Mouse (Mus musculus) kidney, embryonic 16.5 days (tissue): ENCODE data around the gene Ulk3. TPM values are rescaled to one million over a fixed set of nuclear protein-coding genes. Genes with fewer than 3 reads are reported as not detected.

ENCODE experiments used
- ATAC-seq: fragments of 200-750 bp; cut with Nextera tagmentation; 2 replicates; pipeline ENCODE4 v1.8.0; 2017; ENCODE audit warnings: moderate TSS enrichment; ENCODE audit not compliant: low FRiP score, low TSS enrichment
- H3K27ac ChIP-seq: fragments of 300-500 bp; sonication (generic); 2 replicates; pipeline ENCODE4 v1.5.1; 2014; ENCODE audit warnings: low read length
- H3K27me3 ChIP-seq: fragments of 300-500 bp; sonication (generic); 2 replicates; pipeline ENCODE4 v1.6.1; 2014; ENCODE audit warnings: low read length, control low read depth, mixed read lengths; ENCODE audit not compliant: insufficient read depth
- H3K36me3 ChIP-seq: fragments of 300-500 bp; sonication (generic); 2 replicates; pipeline ENCODE4 v1.6.1; 2014; ENCODE audit warnings: low read length, control low read depth, mixed read lengths; ENCODE audit not compliant: insufficient read depth
- H3K4me1 ChIP-seq: fragments of 300-500 bp; sonication (generic); 2 replicates; pipeline ENCODE4 v1.6.1; 2014; ENCODE audit warnings: low read length, control low read depth, mixed read lengths; ENCODE audit not compliant: insufficient read depth
- H3K4me2 ChIP-seq: fragments of 300-500 bp; sonication (generic); replicated peaks from 2 replicates; pipeline ENCODE4 v1.6.1; 2014; ENCODE audit warnings: low read depth, low read length
- H3K4me3 ChIP-seq: fragments of 300-500 bp; sonication (generic); 2 replicates; pipeline ENCODE4 v1.5.1; 2014; ENCODE audit warnings: mild to moderate bottlenecking, low read length
- H3K9ac ChIP-seq: fragments of 300-500 bp; sonication (generic); replicated peaks from 2 replicates; pipeline ENCODE4 v1.6.1; 2014; ENCODE audit warnings: low read length
- H3K9me3 ChIP-seq: fragments of 300-500 bp; sonication (generic); 2 replicates; pipeline ENCODE4 v1.6.1; 2016; ENCODE audit warnings: low read length, control low read depth
- WGBS: fragments of 180-500 bp; shearing (Covaris S2); extraction: QIAGEN DNeasy Blood & Tissue Kit; methylation state at CpG from one replicate; pipeline ENCODE4 v1.1.7; 2014; 5-methylcytosine and 5-hydroxymethylcytosine counted together
- polyA plus RNA-seq: library from polyadenylated mRNA; unstranded; fragments of >200 nt; fragmentation: Nextera tagmentation; extraction: Ambion mirVana; gene quantifications from 2 replicates; pipeline ENCODE4 v1.2.1, GENCODE M21; 2015

The Ulk3 gene
- polyA plus RNA-seq, 1 experiment from 2014 or later, result 18.3 TPM

DNA sequence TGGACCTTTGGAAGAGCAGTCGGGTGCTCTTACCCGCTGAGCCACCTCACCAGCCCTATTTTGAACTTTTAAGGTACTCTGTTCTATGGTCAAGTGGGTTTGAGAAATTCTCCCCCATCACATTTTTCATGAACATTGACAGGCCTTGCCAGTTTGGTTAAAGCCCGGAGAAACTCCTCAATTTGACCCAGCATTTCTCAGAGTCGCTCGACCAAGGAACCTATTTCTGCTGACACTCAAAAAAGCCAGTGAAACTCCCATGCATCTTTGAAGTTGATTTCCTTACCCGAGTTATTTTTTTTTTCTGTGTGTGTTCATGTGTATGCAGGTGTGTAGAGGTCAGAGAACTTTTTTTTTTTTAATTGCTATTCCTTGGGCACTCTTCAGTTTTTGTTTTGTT, 24.6 kb upstream of the Ulk3 start:
- WGBS, result 37% methylated on average over 6 of the region's 6 CpGs
- ATAC-seq, result no peak
- peaks cover 52% of the 10 kb centered on the region for H3K4me1 ChIP-seq
- H3K27me3 ChIP-seq, result no peaks in the 10 kb centered on the region
- no peaks in the 10 kb centered on the region for H3K9me3 ChIP-seq
- H3K4me3 ChIP-seq, result no peak overlapping the region
- H3K9ac ChIP-seq, result no peak overlapping the region
- H3K4me2 ChIP-seq, result no peak overlapping the region
- peak overlapping the region; percentile 77; the same call in 1 of the 2 replicates for H3K27ac ChIP-seq
- peaks cover 17% of the 10 kb centered on the region for H3K36me3 ChIP-seq

DNA sequence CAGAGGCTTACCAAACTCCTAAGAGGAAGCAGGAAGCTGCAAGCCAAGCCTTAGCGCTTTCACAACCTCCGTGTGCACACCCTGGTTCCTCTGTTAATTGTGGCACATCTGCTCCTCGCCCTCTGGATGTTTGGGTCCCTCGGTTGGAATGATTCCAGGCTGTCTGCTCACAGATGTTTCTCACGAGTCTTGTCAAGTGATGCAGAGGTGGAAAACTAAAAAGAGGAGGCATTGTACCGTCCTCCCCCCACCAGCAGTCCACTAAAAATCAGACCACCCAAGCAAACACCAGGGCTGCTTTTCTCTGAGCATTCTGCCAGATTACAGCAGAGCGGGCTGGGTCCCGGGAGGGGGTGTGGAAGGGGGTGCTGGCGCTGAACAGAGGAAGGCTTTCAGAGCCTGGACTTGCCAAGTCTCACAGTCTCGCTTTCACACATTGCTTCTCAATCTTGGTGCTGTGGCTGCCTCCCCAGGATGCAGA, 23.5 kb upstream of the Ulk3 start:
- Histone ChIP-seq H3K27me3 (no peaks in the 10 kb centered on the region), H3K4me2 (no peak overlapping the region), H3K9ac (no peak overlapping the region), H3K9me3 (no peaks in the 10 kb centered on the region), H3K36me3 (peaks cover 21% of the 10 kb centered on the region), H3K4me3 (no peak overlapping the region), H3K27ac (peak overlapping the region; percentile 77), H3K4me1 (peaks cover 48% of the 10 kb centered on the region)
- no peak for ATAC-seq
- 51% methylated on average over 10 of the region's 10 CpGs for WGBS

DNA sequence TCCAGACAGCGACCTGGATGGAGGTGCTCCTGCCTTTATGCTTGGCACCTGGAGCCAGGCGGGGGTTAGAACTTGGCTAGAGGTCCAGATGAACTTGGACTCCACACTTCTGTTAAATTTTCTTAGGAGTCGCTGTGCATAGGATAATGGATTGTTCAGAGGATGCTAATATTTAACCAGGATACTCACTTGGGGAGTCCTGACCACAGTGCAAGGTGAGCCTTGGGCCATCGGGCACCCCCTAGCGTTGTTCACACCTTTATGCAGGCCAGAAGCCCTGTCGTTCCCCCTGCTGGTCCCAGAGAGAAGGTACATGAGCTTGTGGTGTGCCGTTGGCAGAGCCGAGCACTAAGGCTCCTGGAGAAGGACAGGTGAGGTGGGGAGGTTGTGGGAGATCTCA, 22.4 kb upstream of the Ulk3 start:
- Histone ChIP-seq H3K9me3 (no peaks in the 10 kb centered on the region), H3K27ac (peak overlapping the region; percentile 77), H3K27me3 (no peaks in the 10 kb centered on the region), H3K36me3 (peaks cover 21% of the 10 kb centered on the region), H3K4me3 (no peak overlapping the region), H3K4me2 (no peak overlapping the region), H3K9ac (0 out of 2 replicates have a peak overlapping the region, but pooled peaks have one; percentile 1), H3K4me1 (peaks cover 41% of the 10 kb centered on the region)
- peak; percentile 73 for ATAC-seq
- 46% methylated on average over 8 of the region's 8 CpGs for WGBS

DNA sequence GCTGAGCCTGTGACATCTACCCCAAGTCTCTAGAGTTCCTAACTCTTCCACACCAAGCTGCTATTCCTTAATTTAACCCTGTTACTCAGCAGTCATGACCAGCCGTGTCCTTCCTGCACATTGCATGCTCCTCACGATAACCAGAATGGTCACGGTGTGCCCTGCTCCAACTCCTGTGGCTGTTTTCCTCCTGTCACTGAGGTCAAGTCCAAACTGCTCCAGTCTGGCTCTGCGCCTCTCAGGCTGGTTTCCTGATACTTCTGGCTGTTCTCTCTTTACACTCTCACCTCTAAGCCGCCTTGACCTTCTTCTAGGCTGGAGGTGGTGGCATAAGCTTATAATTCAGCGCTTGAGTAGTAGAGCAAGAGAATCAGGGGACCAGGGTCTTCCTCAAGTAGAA, 20.8 kb upstream of the Ulk3 start:
- Histone ChIP-seq H3K27ac (no peak overlapping the region), H3K4me2 (no peak overlapping the region), H3K27me3 (no peaks in the 10 kb centered on the region), H3K9ac (no peak overlapping the region), H3K4me3 (no peak overlapping the region), H3K36me3 (peaks cover 24% of the 10 kb centered on the region), H3K9me3 (no peaks in the 10 kb centered on the region), H3K4me1 (peaks cover 26% of the 10 kb centered on the region)
- WGBS, result 94% methylated on average over 6 of the region's 6 CpGs
- ATAC-seq, result no peak

DNA sequence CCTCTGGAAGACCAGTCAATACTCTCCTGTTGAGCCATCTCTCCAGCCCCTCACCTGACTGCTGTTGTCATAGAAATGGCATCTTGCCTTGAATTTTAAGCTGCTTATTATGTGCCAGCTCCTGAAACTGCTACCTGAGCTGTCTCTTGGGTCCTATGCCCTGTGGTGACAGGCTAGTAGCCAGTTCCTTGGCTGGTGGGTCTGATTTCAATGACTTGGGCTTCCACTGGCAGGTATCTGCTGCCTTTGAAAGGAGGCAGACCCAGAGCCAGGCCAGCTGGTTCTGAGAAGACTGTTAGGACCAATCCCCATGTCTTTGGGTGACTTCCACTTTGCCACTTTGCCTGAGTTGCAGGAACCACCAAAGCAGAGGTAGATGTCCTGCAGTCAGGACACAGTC, 14.9 kb upstream of the Ulk3 start:
- no peak overlapping the region for H3K4me3 ChIP-seq
- H3K27ac ChIP-seq, result no peak overlapping the region
- H3K27me3 ChIP-seq, result no peaks in the 10 kb centered on the region
- peaks cover 30% of the 10 kb centered on the region; the same call in 1 of the 2 replicates for H3K36me3 ChIP-seq
- H3K9me3 ChIP-seq, result no peaks in the 10 kb centered on the region
- no peak overlapping the region for H3K4me2 ChIP-seq
- H3K4me1 ChIP-seq, result no peaks in the 10 kb centered on the region
- H3K9ac ChIP-seq, result no peak overlapping the region
- ATAC-seq, result no peak

DNA sequence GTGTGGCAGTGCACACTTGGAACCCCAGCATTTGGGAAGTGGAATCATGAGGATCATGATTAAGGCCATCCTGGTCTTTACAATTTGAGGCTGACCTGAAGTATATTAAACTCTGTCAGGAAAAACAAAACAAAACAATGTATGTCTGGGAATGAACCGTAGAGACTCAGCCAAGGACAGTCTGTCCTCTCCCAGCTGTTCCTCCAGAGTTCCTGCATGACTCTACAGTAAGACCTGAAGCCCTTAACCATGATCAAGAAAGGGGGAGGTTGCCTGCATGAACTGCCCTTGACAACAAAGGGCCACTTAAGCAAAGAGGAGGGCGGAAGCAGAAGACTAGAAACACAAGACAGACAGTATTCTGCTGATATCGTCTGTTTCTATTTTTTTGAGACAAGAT, 13.7 kb upstream of the Ulk3 start:
- no peak overlapping the region for H3K4me3 ChIP-seq
- H3K4me1 ChIP-seq, result no peaks in the 10 kb centered on the region
- no peak overlapping the region for H3K4me2 ChIP-seq
- H3K27ac ChIP-seq, result no peak overlapping the region
- 81% methylated on average over 3 of the region's 3 CpGs for WGBS
- H3K9ac ChIP-seq, result no peak overlapping the region
- no peak for ATAC-seq
- no peaks in the 10 kb centered on the region for H3K27me3 ChIP-seq
- H3K36me3 ChIP-seq, result peaks cover 29% of the 10 kb centered on the region; the same call in 1 of the 2 replicates
- no peaks in the 10 kb centered on the region for H3K9me3 ChIP-seq

DNA sequence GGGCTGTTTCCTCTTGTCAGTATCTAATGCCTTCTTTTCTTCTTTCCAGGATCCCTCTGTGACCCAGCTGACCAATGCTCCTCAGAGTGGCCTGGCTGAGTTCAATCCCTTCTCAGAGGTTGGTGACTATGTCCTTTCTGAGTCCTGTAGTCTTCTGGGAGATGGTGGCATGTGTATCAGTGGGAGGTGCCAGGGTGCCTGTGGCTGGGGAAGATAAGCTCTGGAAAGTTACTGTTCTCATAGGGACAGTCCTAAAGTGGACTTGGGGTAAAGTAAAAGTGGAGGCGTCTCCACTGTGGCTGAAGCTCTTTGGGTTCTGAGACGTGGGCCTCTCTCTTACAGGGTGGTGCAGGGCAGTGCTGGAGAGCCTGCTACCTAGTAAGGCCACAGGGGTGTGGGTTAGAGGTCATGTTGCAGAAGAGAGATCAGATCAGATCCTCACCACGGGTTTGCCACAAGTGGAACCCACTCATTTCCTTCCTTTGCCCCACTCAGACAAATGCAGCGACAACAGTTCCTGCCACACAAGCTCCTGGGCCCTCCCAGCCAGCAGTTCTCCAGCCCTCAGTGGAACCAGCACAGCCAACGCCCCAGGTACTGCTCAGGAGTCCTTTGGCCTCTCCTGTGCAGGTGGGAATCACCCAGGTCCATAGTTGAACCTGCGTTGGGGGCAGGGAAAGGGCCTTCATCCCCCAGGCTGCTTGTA, 12.0 kb upstream of the Ulk3 start:
- Histone ChIP-seq H3K9me3 (no peaks in the 10 kb centered on the region), H3K27me3 (no peaks in the 10 kb centered on the region), H3K27ac (no peak overlapping the region), H3K4me3 (no peak overlapping the region), H3K4me2 (no peak overlapping the region), H3K36me3 (peaks cover 46% of the 10 kb centered on the region), H3K9ac (no peak overlapping the region), H3K4me1 (no peaks in the 10 kb centered on the region)
- no peak for ATAC-seq
- 86% methylated on average over 6 of the region's 6 CpGs for WGBS

DNA sequence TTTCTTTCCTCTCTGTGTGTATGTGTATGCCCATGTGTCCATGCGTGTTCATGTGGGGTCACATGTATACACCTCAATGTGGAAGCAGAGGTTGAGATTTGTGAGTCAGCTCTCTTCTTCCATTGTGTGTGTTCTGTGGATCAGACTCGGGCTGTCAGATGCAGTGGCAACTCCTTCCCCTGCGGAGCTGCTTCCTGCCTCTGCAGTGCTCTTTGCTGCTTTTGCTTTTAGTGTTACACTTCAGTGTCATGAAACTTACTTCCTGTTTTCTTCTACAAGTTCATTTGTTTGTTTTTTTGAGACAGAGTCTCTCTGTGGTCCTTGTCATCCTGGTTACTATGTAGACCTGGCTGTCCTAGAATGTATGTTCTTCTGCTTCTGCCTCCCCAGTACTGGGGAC, 4.3 kb upstream of the Ulk3 start:
- Histone ChIP-seq H3K9me3 (no peaks in the 10 kb centered on the region), H3K4me2 (no peak overlapping the region), H3K4me3 (no peak overlapping the region), H3K4me1 (peaks cover 8% of the 10 kb centered on the region; the same call in 1 of the 2 replicates), H3K36me3 (peaks cover 52% of the 10 kb centered on the region), H3K9ac (no peak overlapping the region), H3K27ac (no peak overlapping the region), H3K27me3 (no peaks in the 10 kb centered on the region)
- 86% methylated on average over 3 of the region's 3 CpGs for WGBS
- ATAC-seq, result no peak

DNA sequence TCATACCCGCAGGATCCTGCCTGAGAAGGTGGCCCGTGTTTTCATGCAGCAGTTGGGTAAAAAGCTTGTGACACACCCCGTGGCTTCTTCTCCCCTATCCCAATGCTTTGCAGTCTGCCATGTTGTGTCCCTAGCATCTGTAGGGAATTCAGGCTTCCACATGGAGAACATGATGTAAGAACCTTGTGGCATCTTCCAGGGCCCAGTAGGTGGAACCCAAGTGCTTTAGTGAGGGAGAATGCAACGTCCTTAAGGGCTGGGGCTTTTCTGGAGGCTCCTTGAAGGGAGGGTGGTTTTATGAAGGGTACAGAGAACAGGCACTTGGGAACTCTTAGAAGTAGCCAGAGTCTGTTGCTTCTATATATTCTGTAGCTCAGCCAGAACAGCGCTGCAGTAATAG, 1.5 kb downstream of the Ulk3 start:
- Histone ChIP-seq H3K4me3 (no peak overlapping the region), H3K9me3 (no peaks in the 10 kb centered on the region), H3K4me2 (peak overlapping the region; percentile 91; the same call in 1 of the 2 replicates), H3K36me3 (peaks cover 38% of the 10 kb centered on the region), H3K4me1 (peaks cover 22% of the 10 kb centered on the region), H3K27ac (no peak overlapping the region), H3K27me3 (no peaks in the 10 kb centered on the region), H3K9ac (no peak overlapping the region)
- no peak for ATAC-seq
- WGBS, result 48% methylated on average over 5 of the region's 5 CpGs

DNA sequence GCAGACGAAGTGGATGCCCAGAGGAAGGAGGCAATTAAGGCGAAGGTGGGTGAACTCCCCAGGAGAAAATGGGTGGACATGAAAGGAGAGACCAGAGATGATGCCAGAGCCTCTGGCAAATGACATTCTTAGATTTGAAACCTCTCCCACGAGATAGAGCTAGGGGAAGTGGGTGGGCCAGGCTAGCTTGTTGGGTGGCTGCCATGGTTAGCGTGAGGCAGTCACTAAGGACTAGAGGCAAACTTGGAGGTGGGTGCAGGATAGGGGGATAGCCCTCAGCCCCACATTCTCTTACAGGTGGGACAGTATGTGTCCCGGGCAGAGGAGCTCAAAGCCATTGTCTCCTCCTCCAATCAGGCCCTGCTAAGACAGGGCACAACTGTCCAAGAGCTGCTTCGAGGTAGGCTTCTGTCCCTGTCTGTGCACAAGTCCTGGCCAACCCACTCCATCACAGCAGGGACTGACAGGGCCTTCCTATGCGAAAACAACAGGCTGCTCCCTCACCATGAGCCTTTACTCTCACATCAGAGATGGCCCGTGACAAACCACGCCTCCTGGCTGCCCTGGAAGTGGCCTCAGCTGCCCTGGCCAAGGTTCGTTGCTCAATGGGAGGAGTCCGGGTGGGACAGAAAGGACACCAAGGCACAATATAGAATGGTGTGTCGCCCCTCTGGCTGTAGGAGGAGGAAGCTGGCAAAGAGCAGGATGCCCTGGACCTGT, 4.4 kb downstream of the Ulk3 start:
- no peak overlapping the region for H3K4me2 ChIP-seq
- 35% methylated on average over 12 of the region's 12 CpGs for WGBS
- H3K27ac ChIP-seq, result no peak overlapping the region

More for the DNA sequence above, 4.4 kb downstream of the Ulk3 start:
- Histone ChIP-seq H3K4me3 (no peak overlapping the region), H3K36me3 (peaks cover 19% of the 10 kb centered on the region), H3K27me3 (no peaks in the 10 kb centered on the region), H3K9me3 (no peaks in the 10 kb centered on the region), H3K4me1 (peaks cover 35% of the 10 kb centered on the region), H3K9ac (no peak overlapping the region)
- peak; percentile 28 for ATAC-seq
